Mouse (Mus musculus) heart, embryonic 10.5 days (tissue): ENCODE measurements around the gene Asb18. TPM values are rescaled to one million over a fixed set of nuclear protein-coding genes. Genes with fewer than 3 reads are reported as not detected.

Experiments used
- DNase-seq: peaks from one replicate; pipeline ENCODE4 v3.0.0-alpha.2; 2017; ENCODE audit warnings: low spot score
- H3K27ac ChIP-seq: fragments of 300-500 bp; sonication (generic); 2 replicates; pipeline ENCODE4 v1.5.1; 2016; ENCODE audit warnings: mild to moderate bottlenecking
- H3K27me3 ChIP-seq: fragments of 300-500 bp; sonication (generic); 2 replicates; pipeline ENCODE4 v1.6.1; 2016; ENCODE audit warnings: mild to moderate bottlenecking; ENCODE audit not compliant: poor library complexity, insufficient read depth, severe bottlenecking
- H3K36me3 ChIP-seq: fragments of 300-500 bp; sonication (generic); 2 replicates; pipeline ENCODE4 v1.6.1; 2016; ENCODE audit warnings: mild to moderate bottlenecking, moderate library complexity
- H3K4me1 ChIP-seq: fragments of 300-500 bp; sonication (generic); 2 replicates; pipeline ENCODE4 v1.6.1; 2016; ENCODE audit warnings: mild to moderate bottlenecking
- H3K4me3 ChIP-seq: fragments of 300-500 bp; sonication (generic); 2 replicates; pipeline ENCODE4 v1.5.1; 2016; ENCODE audit warnings: mild to moderate bottlenecking, moderate library complexity
- H3K9me3 ChIP-seq: fragments of 300-500 bp; sonication (generic); 2 replicates; pipeline ENCODE4 v1.6.1; 2016; ENCODE audit warnings: mild to moderate bottlenecking, moderate library complexity
- WGBS: fragments of 180-500 bp; shearing (Covaris S2); methylation state at CpG from one replicate; pipeline ENCODE4 v1.1.7; 2016; 5-methylcytosine and 5-hydroxymethylcytosine counted together
- polyA plus RNA-seq: library from polyadenylated mRNA; unstranded; fragments of >200 nt; fragmentation: Nextera tagmentation; extraction: Ambion mirVana; gene quantifications from 2 replicates; pipeline ENCODE4 v1.2.1, GENCODE M21; 2016

The Asb18 gene
- polyA plus RNA-seq, 1 experiment from 2014 or later = 0.93 TPM

DNA sequence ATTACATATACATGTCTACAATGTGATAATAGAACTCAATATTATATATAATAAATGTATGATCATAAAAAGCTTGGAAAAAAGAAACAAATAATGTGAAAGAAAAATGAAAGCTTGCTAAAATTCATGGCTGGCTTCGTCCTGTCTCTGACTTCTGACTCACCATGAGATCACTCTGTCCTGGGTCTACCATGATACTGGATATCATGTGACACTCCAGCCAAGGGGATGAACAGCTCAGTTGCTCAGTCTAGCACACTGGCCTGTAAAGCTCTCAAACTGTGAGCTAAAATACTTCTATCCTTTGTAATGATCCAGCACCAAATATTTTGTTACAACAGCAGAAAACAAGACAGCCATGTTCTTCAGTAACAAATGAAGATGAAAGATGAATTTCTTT, 4.4 kb downstream of the Asb18 start:
- H3K4me3 ChIP-seq = no peak overlapping the region
- WGBS = 82% methylated on average over 1 of the region's 1 CpGs
- H3K4me1 ChIP-seq = peaks cover 8% of the 10 kb centered on the region; the same call in 1 of the 2 replicates

DNA sequence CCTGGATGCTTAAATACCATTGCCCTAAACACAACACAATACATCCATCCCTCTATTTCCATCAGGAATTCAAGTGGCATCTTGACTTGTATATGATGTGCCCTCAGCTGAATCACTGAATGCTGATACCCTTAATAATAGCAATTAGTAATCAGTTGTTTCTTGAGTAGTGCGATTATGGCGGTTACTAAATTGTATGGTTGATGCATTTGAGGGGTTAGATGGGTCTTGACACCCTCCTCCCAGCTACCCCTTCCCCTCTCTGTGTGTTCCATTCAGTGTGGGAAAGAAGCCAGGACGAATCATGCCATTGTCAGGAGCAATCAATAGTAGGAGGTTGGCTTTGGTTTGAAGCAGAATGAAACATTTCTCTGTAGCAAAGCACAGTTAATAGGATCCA, 5.3 kb downstream of the Asb18 start:
- 0 out of 2 replicates have a peak, but pooled peaks cover 2% of the 10 kb centered on the region for H3K9me3 ChIP-seq
- H3K36me3 ChIP-seq = no peaks in the 10 kb centered on the region
- peaks cover 1% of the 10 kb centered on the region; the same call in 1 of the 2 replicates for H3K4me1 ChIP-seq
- WGBS = 85% methylated on average over 3 of the region's 3 CpGs
- DNase-seq = no peak
- peaks cover 9% of the 10 kb centered on the region for H3K27me3 ChIP-seq
- no peak overlapping the region for H3K4me3 ChIP-seq
- H3K27ac ChIP-seq = no peak overlapping the region

More for the DNA sequence above, 4.4 kb downstream of the Asb18 start:
- Histone ChIP-seq H3K9me3 (peaks cover 6% of the 10 kb centered on the region; the same call in 1 of the 2 replicates), H3K36me3 (no peaks in the 10 kb centered on the region), H3K27me3 (peaks cover 9% of the 10 kb centered on the region), H3K27ac (no peak overlapping the region)
- DNase-seq = no peak

DNA sequence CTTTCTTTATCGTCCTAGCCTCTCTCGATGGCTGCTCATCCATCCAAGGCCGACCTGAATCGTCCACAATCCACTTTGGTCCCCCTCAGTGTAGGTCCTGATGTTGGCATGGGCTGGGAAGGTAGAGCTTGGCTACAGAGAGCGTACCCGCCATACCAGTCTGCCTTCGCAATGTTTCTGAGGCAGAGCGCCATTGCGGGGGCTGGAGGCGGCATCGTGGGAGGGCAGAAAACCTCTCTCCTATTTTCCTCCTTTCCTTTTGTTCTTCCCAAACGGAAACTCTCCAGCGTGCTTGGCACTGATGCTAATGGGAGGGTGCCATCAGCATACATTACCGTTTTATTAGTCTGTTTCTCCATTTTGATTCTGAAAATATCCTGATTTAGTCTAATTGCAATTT, 7.8 kb downstream of the Asb18 start:
- H3K9me3 ChIP-seq = no peaks in the 10 kb centered on the region
- 69% methylated on average over 14 of the region's 14 CpGs for WGBS
- H3K4me3 ChIP-seq = no peak overlapping the region
- peaks cover 9% of the 10 kb centered on the region for H3K27me3 ChIP-seq
- no peaks in the 10 kb centered on the region for H3K4me1 ChIP-seq
- no peak overlapping the region for H3K27ac ChIP-seq
- no peak for DNase-seq
- H3K36me3 ChIP-seq = no peaks in the 10 kb centered on the region

DNA sequence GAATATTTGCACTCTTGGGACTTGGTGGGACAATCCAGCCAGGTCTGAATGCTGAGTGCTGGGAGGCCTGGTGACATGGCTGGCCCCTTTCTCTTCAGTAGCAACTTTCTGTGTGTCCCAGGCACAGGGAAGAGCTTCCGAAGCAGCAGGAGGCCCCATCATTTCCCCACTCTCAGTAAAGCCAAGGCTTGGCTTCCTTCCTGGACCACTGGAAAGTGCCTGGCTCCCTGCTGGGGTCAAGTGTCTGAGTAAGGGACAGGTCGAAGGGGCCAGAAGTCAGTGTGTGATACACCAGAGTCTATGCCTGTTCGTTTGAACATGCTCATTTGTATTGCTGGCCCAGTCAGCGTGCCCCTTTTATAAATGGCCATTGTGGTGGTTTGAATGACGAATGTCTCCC, 13.5 kb downstream of the Asb18 start:
- Histone ChIP-seq H3K9me3 (no peaks in the 10 kb centered on the region), H3K4me3 (no peak overlapping the region), H3K27me3 (peaks cover 4% of the 10 kb centered on the region), H3K36me3 (no peaks in the 10 kb centered on the region), H3K27ac (no peak overlapping the region), H3K4me1 (peaks cover 47% of the 10 kb centered on the region)
- no peak for DNase-seq
- whole genome bisulfite sequencing = 47% methylated on average over 5 of the region's 5 CpGs

DNA sequence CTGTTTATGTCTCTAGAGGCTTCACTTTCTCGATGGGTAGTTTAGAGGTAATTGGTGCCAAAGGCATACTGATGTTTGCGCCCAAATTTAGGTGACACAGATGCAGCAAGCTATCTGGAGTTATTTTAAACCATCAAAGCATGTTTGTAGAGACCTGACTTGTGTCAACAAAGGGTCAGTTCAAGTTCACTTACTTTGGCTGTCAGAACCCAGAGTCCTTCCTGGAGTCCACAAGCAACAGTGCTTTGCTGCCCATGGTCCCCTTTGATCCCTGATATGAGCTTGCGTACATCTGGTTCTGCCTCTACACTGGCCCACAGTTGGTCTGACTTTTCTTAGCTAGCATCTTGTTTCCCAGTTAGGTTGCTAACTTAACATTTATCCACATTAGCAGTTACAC, 14.6 kb downstream of the Asb18 start:
- H3K9me3 ChIP-seq = no peaks in the 10 kb centered on the region
- no peak overlapping the region for H3K4me3 ChIP-seq
- peaks cover 49% of the 10 kb centered on the region for H3K4me1 ChIP-seq
- peak overlapping the region; percentile 87 for H3K27ac ChIP-seq
- DNase-seq = no peak
- 55% methylated on average over 3 of the region's 3 CpGs for WGBS
- peaks cover 15% of the 10 kb centered on the region for H3K27me3 ChIP-seq
- no peaks in the 10 kb centered on the region for H3K36me3 ChIP-seq

DNA sequence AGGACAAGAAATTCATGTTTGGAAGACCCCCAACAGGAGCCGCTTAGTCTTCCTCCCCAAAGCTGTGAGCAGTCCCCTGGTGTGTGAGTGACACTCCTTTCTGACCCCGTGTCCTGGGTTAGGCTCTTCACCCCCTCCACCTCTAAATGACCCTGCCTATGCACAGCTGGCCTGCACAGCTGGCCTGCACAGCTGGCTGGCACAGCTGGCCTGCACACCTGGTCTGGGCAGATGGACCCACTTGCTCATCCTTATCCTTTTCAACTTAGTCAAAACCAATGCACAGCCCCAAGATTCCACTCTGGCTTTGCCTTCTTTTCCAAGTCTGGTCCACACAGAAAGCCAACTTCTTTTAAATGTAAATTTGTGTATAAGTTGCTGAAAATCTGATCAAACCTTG, 15.8 kb downstream of the Asb18 start:
- H3K4me1 ChIP-seq = peaks cover 49% of the 10 kb centered on the region
- H3K4me3 ChIP-seq = no peak overlapping the region
- H3K9me3 ChIP-seq = no peaks in the 10 kb centered on the region
- H3K27me3 ChIP-seq = peaks cover 26% of the 10 kb centered on the region
- peak overlapping the region; percentile 87 for H3K27ac ChIP-seq
- DNase-seq = no peak
- H3K36me3 ChIP-seq = no peaks in the 10 kb centered on the region
- 49% methylated on average over 2 of the region's 2 CpGs for WGBS

DNA sequence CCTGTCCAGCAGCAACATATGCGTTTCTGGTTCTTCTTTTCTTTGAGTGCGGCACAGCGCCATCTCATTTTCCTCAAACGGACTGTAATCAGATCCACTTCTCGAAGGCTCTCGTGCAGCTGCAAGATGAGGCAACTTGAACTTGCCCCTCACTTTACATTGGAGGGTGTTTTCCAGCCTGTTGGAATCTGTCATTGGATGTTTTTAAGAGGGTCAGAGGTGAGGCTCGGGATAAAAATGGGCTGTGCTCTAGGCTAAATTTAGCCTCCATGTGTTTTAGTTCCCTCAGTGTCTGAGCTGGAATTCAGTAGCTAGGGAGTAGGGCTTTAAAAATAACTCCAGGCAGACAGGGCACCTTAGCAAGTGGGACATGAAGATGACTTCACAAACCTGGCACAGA, 16.4 kb downstream of the Asb18 start:
- Histone ChIP-seq H3K36me3 (no peaks in the 10 kb centered on the region), H3K4me3 (peak overlapping the region; percentile 22; the same call in 1 of the 2 replicates), H3K27me3 (peaks cover 33% of the 10 kb centered on the region), H3K27ac (peak overlapping the region; percentile 87), H3K9me3 (no peaks in the 10 kb centered on the region), H3K4me1 (peaks cover 49% of the 10 kb centered on the region)
- 34% methylated on average over 7 of the region's 7 CpGs for WGBS
- peak; percentile 80 for DNase-seq

DNA sequence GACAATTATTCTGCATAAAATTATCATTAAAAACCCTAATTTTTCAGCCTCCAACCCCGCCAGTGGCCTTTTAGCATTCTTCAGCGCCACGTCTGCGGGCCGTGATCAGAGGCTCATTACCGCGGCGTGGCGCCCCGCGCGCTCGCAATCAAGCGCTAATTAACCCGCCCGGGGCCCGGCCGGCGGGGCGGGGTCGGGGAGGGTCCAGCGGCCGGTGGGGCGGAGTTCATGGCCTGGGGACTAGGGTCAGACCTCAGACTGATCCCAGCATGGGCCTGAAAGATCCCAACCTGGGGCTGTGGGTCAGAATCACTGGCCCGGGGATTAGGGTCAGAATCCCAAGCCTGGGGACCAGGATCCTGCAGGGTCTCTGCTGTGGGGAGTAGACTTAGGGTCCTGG, 22.2 kb downstream of the Asb18 start:
- no peaks in the 10 kb centered on the region for H3K36me3 ChIP-seq
- H3K4me3 ChIP-seq = peak overlapping the region; percentile 62
- WGBS = under 1% methylated on average over 25 of the region's 25 CpGs
- H3K9me3 ChIP-seq = no peaks in the 10 kb centered on the region
- no peak for DNase-seq
- H3K27ac ChIP-seq = peak overlapping the region; percentile 70
- peaks cover 67% of the 10 kb centered on the region for H3K27me3 ChIP-seq
- H3K4me1 ChIP-seq = peaks cover 20% of the 10 kb centered on the region

DNA sequence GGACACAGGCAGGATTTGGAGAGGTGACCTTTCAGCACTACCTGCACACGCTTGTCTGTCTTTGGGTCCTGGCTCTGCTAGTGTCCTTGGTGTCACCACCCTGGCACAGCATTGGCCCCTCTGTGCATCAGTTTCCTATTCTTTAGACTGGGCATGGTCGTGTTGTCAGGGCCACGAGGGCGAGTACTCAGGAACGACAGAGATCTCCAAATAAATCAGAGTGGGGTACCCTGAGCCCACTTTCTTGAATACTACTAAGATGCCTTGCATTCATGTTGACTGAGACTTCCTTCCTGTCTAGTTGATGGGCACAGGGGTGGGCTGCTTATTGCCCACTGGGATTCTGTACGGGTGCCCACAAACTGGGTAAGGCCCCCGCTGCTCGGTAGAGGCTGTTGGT, 37.2 kb downstream of the Asb18 start:
- peaks cover 23% of the 10 kb centered on the region for H3K27me3 ChIP-seq
- no peak for DNase-seq
- H3K27ac ChIP-seq = no peak overlapping the region
- H3K4me3 ChIP-seq = no peak overlapping the region
- H3K4me1 ChIP-seq = no peaks in the 10 kb centered on the region
- no peaks in the 10 kb centered on the region for H3K36me3 ChIP-seq
- H3K9me3 ChIP-seq = no peaks in the 10 kb centered on the region
- WGBS = 78% methylated on average over 8 of the region's 8 CpGs

DNA sequence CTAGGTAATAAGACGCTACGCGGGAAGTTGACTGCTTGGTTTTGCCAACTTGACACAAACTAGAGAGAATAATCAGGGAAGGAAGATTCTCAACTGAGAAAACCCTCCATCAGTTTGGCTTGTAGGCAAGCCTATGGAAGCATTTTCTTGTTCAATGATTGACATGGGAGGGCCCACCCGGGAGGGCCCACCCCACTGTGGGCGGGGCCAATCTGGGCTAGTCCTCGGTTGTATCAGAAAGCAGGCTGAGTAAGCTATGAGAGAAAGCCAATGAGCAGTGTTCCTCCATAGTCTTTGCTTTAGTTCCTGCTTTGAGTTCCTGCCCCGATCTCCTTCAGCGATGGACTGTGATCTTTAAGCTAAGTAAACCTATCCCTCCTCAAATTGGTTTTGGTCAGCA, 38.1 kb downstream of the Asb18 start:
- 75% methylated on average over 8 of the region's 8 CpGs for WGBS
- no peak for DNase-seq
- Histone ChIP-seq H3K9me3 (no peaks in the 10 kb centered on the region), H3K27ac (no peak overlapping the region), H3K27me3 (peaks cover 32% of the 10 kb centered on the region), H3K4me1 (no peaks in the 10 kb centered on the region), H3K4me3 (no peak overlapping the region), H3K36me3 (no peaks in the 10 kb centered on the region)

DNA sequence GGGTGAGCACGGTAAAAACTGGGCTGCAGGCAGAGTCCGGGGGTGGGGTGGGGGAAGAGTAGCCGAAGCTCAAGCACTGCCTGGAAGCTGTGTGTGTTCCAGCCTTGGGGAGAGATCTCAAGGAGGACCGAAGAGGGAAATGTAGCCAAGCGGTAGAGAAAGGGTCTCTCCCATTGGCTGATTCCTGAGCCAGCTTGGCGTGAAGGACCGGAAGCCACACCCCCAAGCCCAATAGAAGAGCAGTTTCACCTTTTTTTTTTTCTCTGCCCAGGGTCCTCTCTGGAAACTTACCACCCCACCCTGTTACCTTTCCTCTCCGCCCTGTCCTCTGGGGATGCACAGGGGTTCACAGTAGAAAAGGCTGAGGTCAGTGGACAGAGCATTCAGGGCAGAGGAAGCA, 39.9 kb downstream of the Asb18 start:
- H3K4me3 ChIP-seq = no peak overlapping the region
- H3K27me3 ChIP-seq = peaks cover 51% of the 10 kb centered on the region
- 74% methylated on average over 8 of the region's 8 CpGs for WGBS

DNA sequence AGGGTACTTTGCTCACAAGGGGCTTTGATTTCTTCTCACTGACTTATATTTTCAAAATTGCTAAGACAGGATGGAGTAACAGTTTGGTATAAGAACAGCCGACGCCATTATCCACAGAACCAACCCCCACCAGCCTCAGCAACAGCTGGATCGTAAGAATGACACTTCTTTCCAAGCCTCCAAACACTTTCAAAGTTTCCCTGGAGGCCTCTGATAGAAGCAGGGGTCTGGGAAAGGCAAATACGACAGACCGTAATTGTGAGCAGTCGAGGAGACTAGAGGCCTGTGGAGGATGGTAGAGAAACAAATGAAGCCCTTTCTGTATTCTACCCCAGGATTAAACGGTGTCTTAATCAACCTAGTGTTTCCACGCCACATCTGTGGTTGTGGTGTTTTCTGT, 42.6 kb downstream of the Asb18 start:
- H3K4me1 ChIP-seq = peaks cover 13% of the 10 kb centered on the region; the same call in 1 of the 2 replicates
- DNase-seq = no peak
- H3K9me3 ChIP-seq = no peaks in the 10 kb centered on the region
- WGBS = 55% methylated on average over 8 of the region's 8 CpGs
- H3K36me3 ChIP-seq = no peaks in the 10 kb centered on the region
- no peak overlapping the region for H3K27ac ChIP-seq
- H3K27me3 ChIP-seq = peaks cover 68% of the 10 kb centered on the region
- no peak overlapping the region for H3K4me3 ChIP-seq

More for the DNA sequence above, 39.9 kb downstream of the Asb18 start:
- Histone ChIP-seq H3K27ac (no peak overlapping the region), H3K36me3 (no peaks in the 10 kb centered on the region), H3K9me3 (no peaks in the 10 kb centered on the region), H3K4me1 (no peaks in the 10 kb centered on the region)
- no peak for DNase-seq

DNA sequence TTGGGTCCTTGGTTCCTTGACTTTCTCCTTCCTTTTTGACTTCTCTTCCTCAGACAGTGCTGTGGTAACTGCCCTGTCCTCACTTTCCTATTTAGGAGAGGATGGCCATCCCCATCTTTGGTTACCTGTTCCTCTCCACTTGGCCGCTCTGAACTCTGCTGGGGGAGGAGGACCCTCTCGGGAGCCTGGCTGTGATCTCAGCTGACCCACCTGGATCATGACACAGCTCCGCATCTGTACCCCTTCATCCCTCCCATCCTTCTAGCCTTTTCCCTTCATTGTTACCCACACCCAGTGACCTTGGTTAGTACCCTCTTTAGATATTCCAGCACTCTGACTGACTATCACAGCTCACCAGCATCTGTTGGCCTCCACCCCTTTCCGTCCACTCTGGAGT, 44.8 kb downstream of the Asb18 start:
- 72% methylated on average over 4 of the region's 4 CpGs for WGBS
- no peaks in the 10 kb centered on the region for H3K9me3 ChIP-seq
- peaks cover 13% of the 10 kb centered on the region; the same call in 1 of the 2 replicates for H3K4me1 ChIP-seq
- no peak for DNase-seq
- peaks cover 78% of the 10 kb centered on the region for H3K27me3 ChIP-seq
- no peak overlapping the region for H3K4me3 ChIP-seq
- no peaks in the 10 kb centered on the region for H3K36me3 ChIP-seq
- no peak overlapping the region for H3K27ac ChIP-seq

DNA sequence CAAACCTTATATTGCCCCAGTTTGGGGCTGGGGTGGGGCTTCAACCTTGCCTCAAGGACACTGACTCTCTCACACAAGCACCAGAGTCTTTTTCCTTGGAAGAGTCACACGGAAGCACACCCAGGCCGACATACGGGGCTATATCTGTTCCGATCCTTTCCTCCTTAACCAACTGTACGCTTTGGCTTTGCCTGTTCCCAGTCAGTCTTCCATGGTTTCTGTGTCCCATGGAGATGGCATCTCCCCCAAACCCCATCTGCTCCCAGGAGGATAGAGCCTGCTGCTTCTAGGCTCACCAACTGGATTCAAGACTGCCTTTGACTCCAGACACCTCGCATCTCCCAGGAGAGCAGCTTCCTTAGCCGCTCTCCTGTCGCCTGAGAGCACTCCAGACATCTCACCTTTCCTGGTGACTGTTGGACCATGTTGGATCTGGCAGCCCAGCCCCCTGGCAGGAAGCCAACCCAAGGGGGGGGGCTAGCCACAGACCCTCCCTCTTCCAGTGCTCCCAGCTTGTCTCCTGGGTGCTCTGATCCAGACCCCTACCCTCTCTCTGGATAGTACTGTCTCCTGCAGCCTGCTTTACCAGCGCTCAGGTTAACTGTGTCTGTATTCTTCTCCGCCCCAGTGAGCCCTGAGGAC, 45.3 kb downstream of the Asb18 start:
- no peak overlapping the region for H3K4me3 ChIP-seq
- H3K27ac ChIP-seq = no peak overlapping the region
- peak; percentile 70 for DNase-seq
- peaks cover 79% of the 10 kb centered on the region for H3K27me3 ChIP-seq
- H3K36me3 ChIP-seq = no peaks in the 10 kb centered on the region
- 47% methylated on average over 10 of the region's 10 CpGs for WGBS
- no peaks in the 10 kb centered on the region for H3K9me3 ChIP-seq
- H3K4me1 ChIP-seq = peaks cover 13% of the 10 kb centered on the region; the same call in 1 of the 2 replicates
